Mouse (Mus musculus) bone marrow macrophage, adult 2 months (primary cell): ENCODE measurements around the gene Bmper. TPM values are rescaled to one million over a fixed set of nuclear protein-coding genes. Genes with fewer than 3 reads are reported as not detected.

ENCODE experiments used
- H3K27ac ChIP-seq: 2 replicates; pipeline ENCODE4 v1.5.1; 2012; ENCODE audit warnings: low read depth, low read length; ENCODE audit not compliant: insufficient read depth
- H3K4me1 ChIP-seq: 2 replicates; pipeline ENCODE4 v1.6.1; 2012; ENCODE audit warnings: low read length; ENCODE audit not compliant: control insufficient read depth, insufficient read depth
- H3K4me3 ChIP-seq: 2 replicates; pipeline ENCODE4 v1.5.1; 2012; ENCODE audit warnings: mild to moderate bottlenecking, low read length, moderate library complexity; ENCODE audit not compliant: insufficient read depth
- CTCF ChIP-seq: IDR thresholded peaks from 2 replicates; pipeline ENCODE4 v1.5.1; 2012; ENCODE audit warnings: low read depth, mild to moderate bottlenecking, low read length, moderate library complexity
- POLR2A ChIP-seq: IDR thresholded peaks from 2 replicates; pipeline ENCODE4 v1.6.1; 2012; ENCODE audit warnings: mild to moderate bottlenecking, low read depth, low read length, borderline replicate concordance
- polyA plus RNA-seq: library from polyadenylated mRNA; stranded (reverse); fragments of >200 nt; gene quantifications from 2 replicates; pipeline ENCODE4 v1.2.4, GENCODE M21; 2012; ENCODE audit not compliant: missing spikeins, insufficient read depth, insufficient read length

The Bmper gene
- polyA plus RNA-seq, 1 experiment, result not detected

GRCm38 (mm10) chr9:23254237-23255214 lies 31.6 kb downstream of the Bmper start:
- no peak for TF ChIP-seq CTCF
- no peak for TF ChIP-seq POLR2A
- Histone ChIP-seq H3K4me1 (no peaks in the 10 kb centered on the region), H3K27ac (no peak overlapping the region), H3K4me3 (no peak overlapping the region)

GRCm38 (mm10) chr9:23255841-23256240 lies 33.0 kb downstream of the Bmper start:
- no peak overlapping the region for H3K27ac ChIP-seq
- H3K4me1 ChIP-seq, result no peaks in the 10 kb centered on the region
- H3K4me3 ChIP-seq, result no peak overlapping the region
- TF ChIP-seq POLR2A (no peak), CTCF (no peak)

GRCm38 (mm10) chr9:23256576-23256975 lies 33.7 kb downstream of the Bmper start:
- Histone ChIP-seq H3K4me3 (no peak overlapping the region), H3K4me1 (no peaks in the 10 kb centered on the region), H3K27ac (no peak overlapping the region)
- TF ChIP-seq POLR2A (no peak), CTCF (no peak)

- TF ChIP-seq CTCF (no peak), POLR2A (no peak)
- Histone ChIP-seq H3K27ac (no peak overlapping the region), H3K4me1 (no peaks in the 10 kb centered on the region), H3K4me3 (no peak overlapping the region)
Observed at GRCm38 (mm10) chr9:23261834-23262233, 39.0 kb downstream of the Bmper start.

GRCm38 (mm10) chr9:23262851-23263250 lies 40.0 kb downstream of the Bmper start:
- TF ChIP-seq CTCF (no peak), POLR2A (no peak)
- no peak overlapping the region for H3K27ac ChIP-seq

GRCm38 (mm10) chr9:23264471-23264870 lies 41.6 kb downstream of the Bmper start:
- Histone ChIP-seq H3K4me1 (no peaks in the 10 kb centered on the region), H3K27ac (no peak overlapping the region), H3K4me3 (no peak overlapping the region)
- TF ChIP-seq POLR2A (no peak), CTCF (no peak)

More at GRCm38 (mm10) chr9:23262851-23263250, 40.0 kb downstream of the Bmper start:
- Histone ChIP-seq H3K4me3 (no peak overlapping the region), H3K4me1 (no peaks in the 10 kb centered on the region)

GRCm38 (mm10) chr9:23268609-23269008 lies 45.7 kb downstream of the Bmper start:
- H3K4me1 ChIP-seq, result no peaks in the 10 kb centered on the region
- H3K4me3 ChIP-seq, result no peak overlapping the region
- TF ChIP-seq CTCF, result no peak
- no peak overlapping the region for H3K27ac ChIP-seq

- TF ChIP-seq POLR2A, result no peak
- no peak for TF ChIP-seq CTCF
- Histone ChIP-seq H3K4me1 (no peaks in the 10 kb centered on the region), H3K27ac (no peak overlapping the region), H3K4me3 (no peak overlapping the region)
Observed at GRCm38 (mm10) chr9:23269087-23269486, 46.2 kb downstream of the Bmper start.

GRCm38 (mm10) chr9:23276244-23276643 lies 53.4 kb downstream of the Bmper start:
- Histone ChIP-seq H3K4me3 (no peak overlapping the region), H3K27ac (no peak overlapping the region), H3K4me1 (no peaks in the 10 kb centered on the region)
- no peak for TF ChIP-seq POLR2A
- no peak for TF ChIP-seq CTCF

GRCm38 (mm10) chr9:23284940-23285460 lies 62.1 kb downstream of the Bmper start:
- Histone ChIP-seq H3K27ac (no peak overlapping the region), H3K4me1 (no peaks in the 10 kb centered on the region), H3K4me3 (no peak overlapping the region)
- no peak for TF ChIP-seq POLR2A
- TF ChIP-seq CTCF, result no peak
